Mouse (Mus musculus) heart, embryonic 13.5 days (tissue): ENCODE data around the gene Runx1. TPM values are rescaled to one million over a fixed set of nuclear protein-coding genes. Genes with fewer than 3 reads are reported as not detected.

Experiments
- ATAC-seq: fragments of 200-750 bp; cut with Nextera tagmentation; 2 replicates; pipeline ENCODE4 v1.8.0; 2017; ENCODE audit warnings: moderate TSS enrichment; ENCODE audit not compliant: insufficient number of reproducible peaks, low FRiP score, low TSS enrichment; ENCODE audit errors: extremely low read depth
- H3K27ac ChIP-seq: fragments of 300-500 bp; sonication (generic); replicated peaks from 2 replicates; pipeline ENCODE4 v1.5.1; 2015; ENCODE audit warnings: moderate library complexity, mild to moderate bottlenecking, inconsistent platforms
- H3K27me3 ChIP-seq: fragments of 300-500 bp; sonication (generic); replicated peaks from 2 replicates; pipeline ENCODE4 v1.6.1; 2015; ENCODE audit warnings: mild to moderate bottlenecking, inconsistent platforms
- H3K36me3 ChIP-seq: fragments of 300-500 bp; sonication (generic); 2 replicates; pipeline ENCODE4 v1.6.1; 2015; ENCODE audit warnings: mild to moderate bottlenecking, inconsistent platforms
- H3K4me1 ChIP-seq: fragments of 300-500 bp; sonication (generic); 2 replicates; pipeline ENCODE4 v1.6.1; 2015; ENCODE audit warnings: inconsistent platforms
- H3K4me2 ChIP-seq: fragments of 300-500 bp; sonication (generic); 2 replicates; pipeline ENCODE4 v1.6.1; 2015; ENCODE audit warnings: inconsistent platforms, mild to moderate bottlenecking, moderate library complexity
- H3K4me3 ChIP-seq: fragments of 300-500 bp; sonication (generic); 2 replicates; pipeline ENCODE4 v1.5.1; 2015; ENCODE audit warnings: moderate library complexity, mild to moderate bottlenecking, inconsistent platforms
- H3K9ac ChIP-seq: fragments of 300-500 bp; sonication (generic); 2 replicates; pipeline ENCODE4 v1.6.1; 2015; ENCODE audit warnings: inconsistent platforms, mild to moderate bottlenecking, moderate library complexity
- H3K9me3 ChIP-seq: fragments of 300-500 bp; sonication (generic); 2 replicates; pipeline ENCODE4 v1.6.1; 2016; ENCODE audit warnings: inconsistent platforms
- WGBS: fragments of 180-500 bp; shearing (Covaris S2); methylation state at CpG from one replicate; pipeline ENCODE4 v1.1.7; 2015; ENCODE audit warnings: mixed read lengths; 5-methylcytosine and 5-hydroxymethylcytosine counted together
- polyA plus RNA-seq: library from polyadenylated mRNA; unstranded; fragments of >200 nt; fragmentation: Nextera tagmentation; extraction: Ambion mirVana; gene quantifications from 2 replicates; pipeline ENCODE4 v1.2.1, GENCODE M21; 2015

Runx1 gene
- polyA plus RNA-seq, 1 experiment from 2014 or later: 1.1 TPM

DNA sequence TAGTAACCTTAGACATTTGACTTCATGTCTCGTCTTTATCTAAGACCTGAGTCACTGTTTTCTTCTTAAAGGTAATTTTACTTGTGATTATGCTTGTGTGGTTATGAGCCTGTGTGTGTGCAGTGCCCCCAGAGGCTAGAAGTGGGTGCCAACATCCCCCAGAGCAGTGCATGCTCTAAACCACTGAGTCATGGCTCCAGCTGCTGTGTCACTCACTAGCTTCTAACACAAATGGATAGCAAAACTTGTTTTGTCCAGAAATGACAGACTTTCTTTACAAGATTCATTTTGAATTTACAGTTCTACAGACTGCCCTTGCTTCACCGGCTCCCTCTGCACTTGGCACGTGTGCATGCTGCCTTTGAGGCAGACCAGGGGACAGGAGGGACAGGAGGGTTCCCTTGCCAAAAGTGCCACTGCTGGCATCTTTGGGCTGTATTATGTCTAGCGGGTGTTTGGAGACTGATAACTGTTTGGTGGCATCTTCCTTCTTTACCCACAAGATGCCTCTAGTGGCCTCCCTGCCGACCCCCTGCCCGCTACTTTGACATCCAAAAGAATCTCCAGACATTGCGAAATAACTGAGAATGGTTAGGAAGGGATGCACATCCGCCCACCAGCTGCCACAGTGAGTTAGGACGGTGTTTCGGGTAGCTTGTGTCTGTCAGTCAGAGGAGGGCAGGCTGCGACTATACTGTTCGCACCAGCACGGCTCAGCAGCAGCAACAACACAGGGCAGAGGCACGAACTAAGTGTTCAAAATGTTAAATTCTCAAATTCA, 217.6 kb downstream of the Runx1 start:
- Histone ChIP-seq H3K9me3 (no peaks in the 10 kb centered on the region), H3K4me3 (no peak overlapping the region), H3K4me2 (no peak overlapping the region), H3K27ac (no peak overlapping the region), H3K36me3 (no peaks in the 10 kb centered on the region), H3K4me1 (peaks cover 15% of the 10 kb centered on the region), H3K27me3 (peaks cover 61% of the 10 kb centered on the region), H3K9ac (no peak overlapping the region)
- ATAC-seq: no peak
- 63% methylated on average over 14 of the region's 14 CpGs for WGBS

DNA sequence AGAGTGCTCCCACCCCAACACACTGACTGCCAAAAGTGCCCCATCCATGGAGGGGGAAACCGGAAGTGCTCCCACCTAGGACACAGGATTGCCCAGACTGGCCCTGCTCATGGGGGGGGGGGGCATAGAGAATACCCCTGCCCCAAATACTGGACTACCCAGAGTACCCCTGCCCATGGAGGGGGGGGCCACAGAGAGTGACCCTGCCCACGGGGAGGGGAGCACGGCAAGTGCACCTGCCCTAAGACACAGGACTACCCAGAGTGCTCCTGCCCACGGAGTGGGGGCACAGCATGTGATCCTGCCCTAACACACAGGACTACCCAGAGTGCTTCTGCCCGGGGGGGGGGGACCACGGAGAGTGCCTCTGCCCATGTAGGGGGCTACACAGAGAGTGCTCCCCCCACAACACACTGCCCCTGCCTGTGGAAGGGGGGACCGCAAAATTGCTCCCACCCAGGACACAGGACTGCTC, 219.4 kb downstream of the Runx1 start:
- peaks cover 55% of the 10 kb centered on the region for H3K27me3 ChIP-seq
- WGBS: 86% methylated on average over 7 of the region's 7 CpGs

DNA sequence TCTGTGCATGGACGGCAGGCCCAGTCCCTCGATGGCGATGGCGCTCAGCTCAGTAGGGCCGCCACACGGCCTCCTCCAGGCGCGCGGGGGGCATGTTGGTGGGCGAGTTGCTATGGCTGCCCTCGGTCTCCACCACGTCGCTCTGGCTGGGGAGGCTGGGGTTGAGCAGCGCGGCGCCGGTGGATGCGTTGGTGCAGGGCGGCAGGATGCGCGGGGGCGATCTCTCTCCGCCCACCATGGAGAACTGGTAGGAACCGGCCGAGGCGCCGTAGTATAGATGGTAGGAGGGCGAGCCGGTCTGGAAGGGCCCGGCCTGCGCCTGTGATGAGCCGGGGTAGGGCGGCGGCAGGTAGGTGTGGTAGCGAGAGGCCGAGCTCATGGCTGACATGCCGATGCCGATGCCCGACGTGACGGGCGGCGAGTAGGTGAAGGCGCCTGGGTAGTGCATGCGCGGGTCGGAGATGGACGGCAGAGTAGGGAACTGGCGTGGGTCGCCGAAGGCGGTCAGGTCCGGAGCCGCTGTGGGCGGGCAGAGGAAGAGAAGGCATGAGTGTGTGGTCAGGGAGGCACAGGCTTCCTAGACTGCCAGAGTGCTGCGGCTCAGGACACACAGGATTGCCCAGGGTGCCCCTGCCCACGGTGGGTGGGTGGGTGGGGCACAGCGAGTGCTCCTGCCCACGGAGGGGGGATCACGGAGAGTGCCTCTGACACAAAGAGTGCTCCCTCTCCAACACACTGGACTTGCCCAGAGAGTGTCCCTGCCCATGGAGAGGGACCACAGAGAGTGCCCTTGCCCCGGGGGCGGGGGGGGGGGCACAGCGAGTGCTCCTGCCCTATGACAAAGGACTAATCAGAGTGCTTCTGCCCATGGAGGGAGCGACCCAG, 220.1 kb downstream of the Runx1 start:
- peaks cover 58% of the 10 kb centered on the region for H3K27me3 ChIP-seq

More for the DNA sequence above, 219.4 kb downstream of the Runx1 start:
- Histone ChIP-seq H3K9me3 (no peaks in the 10 kb centered on the region), H3K36me3 (no peaks in the 10 kb centered on the region), H3K27ac (no peak overlapping the region), H3K4me2 (no peak overlapping the region), H3K9ac (no peak overlapping the region), H3K4me1 (peaks cover 15% of the 10 kb centered on the region), H3K4me3 (no peak overlapping the region; the same call in 1 of the 2 replicates)
- peak; percentile 54; the same call in 1 of the 2 replicates for ATAC-seq

DNA sequence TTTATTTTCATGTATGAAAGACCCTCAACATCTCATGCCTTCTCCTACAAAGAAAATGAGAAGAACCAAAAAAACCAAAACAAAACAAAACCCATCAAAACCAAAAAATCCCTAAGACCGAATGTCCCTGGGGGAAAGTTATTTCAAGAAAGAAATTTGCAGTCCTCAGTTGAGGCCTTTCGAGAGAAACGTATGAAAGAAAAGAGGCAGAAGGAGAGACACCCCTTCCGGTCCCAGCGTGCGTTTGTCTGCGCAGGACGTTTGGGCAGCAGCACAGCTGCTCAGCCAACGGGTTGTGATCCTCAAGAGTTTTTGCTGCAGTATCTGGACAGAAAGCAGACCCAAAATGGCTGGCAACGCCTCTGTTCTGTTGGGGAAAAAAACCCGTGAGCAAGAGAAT, 223.4 kb downstream of the Runx1 start:
- Histone ChIP-seq H3K9ac (no peak overlapping the region), H3K4me3 (no peak overlapping the region)
- WGBS: 68% methylated on average over 11 of the region's 11 CpGs

More for the DNA sequence above, 220.1 kb downstream of the Runx1 start:
- Histone ChIP-seq H3K27ac (no peak overlapping the region), H3K36me3 (no peaks in the 10 kb centered on the region), H3K4me3 (peak overlapping the region; percentile 58), H3K9ac (peak overlapping the region; percentile 71), H3K9me3 (no peaks in the 10 kb centered on the region), H3K4me1 (peaks cover 15% of the 10 kb centered on the region), H3K4me2 (peak overlapping the region; percentile 79)
- no peak; the same call in 1 of the 2 replicates for ATAC-seq
- 13% methylated on average over 64 of the region's 64 CpGs for WGBS

DNA sequence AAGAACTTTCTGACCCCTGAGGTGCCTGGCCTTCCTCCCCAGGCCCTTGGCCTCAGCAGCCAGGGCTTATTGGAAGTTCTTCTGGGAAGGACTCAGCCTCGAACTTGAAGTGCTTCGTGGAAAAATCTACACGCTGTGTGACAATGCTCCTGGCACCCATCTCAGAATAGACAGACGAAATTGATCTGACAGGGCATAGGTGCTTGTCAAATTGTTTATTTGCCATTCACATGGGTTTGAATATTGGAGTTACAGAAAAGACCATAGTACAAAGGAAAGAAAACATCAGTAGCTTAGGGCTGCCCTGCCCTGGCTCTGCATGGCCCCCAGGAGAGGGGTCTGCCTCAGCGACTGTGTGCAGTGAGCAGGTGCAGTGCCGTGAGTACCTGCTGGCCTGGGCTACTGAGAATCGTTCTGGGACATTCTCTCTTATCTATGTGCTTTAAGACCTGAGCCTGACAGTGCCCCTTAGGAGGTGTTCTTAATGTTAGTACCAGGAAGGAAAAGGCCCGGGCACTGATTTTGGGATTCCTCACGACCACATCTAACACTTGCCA, 224.6 kb downstream of the Runx1 start:
- Histone ChIP-seq H3K9ac (no peak overlapping the region), H3K4me1 (peaks cover 9% of the 10 kb centered on the region), H3K36me3 (no peaks in the 10 kb centered on the region), H3K4me3 (no peak overlapping the region), H3K4me2 (no peak overlapping the region), H3K9me3 (no peaks in the 10 kb centered on the region), H3K27ac (no peak overlapping the region), H3K27me3 (peaks cover 43% of the 10 kb centered on the region)
- WGBS: 67% methylated on average over 9 of the region's 9 CpGs
- no peak for ATAC-seq

More for the DNA sequence above, 223.4 kb downstream of the Runx1 start:
- no peaks in the 10 kb centered on the region for H3K9me3 ChIP-seq
- ATAC-seq: no peak
- peaks cover 46% of the 10 kb centered on the region for H3K27me3 ChIP-seq
- H3K36me3 ChIP-seq: no peaks in the 10 kb centered on the region
- no peak overlapping the region for H3K4me2 ChIP-seq
- H3K27ac ChIP-seq: no peak overlapping the region
- peaks cover 9% of the 10 kb centered on the region for H3K4me1 ChIP-seq

DNA sequence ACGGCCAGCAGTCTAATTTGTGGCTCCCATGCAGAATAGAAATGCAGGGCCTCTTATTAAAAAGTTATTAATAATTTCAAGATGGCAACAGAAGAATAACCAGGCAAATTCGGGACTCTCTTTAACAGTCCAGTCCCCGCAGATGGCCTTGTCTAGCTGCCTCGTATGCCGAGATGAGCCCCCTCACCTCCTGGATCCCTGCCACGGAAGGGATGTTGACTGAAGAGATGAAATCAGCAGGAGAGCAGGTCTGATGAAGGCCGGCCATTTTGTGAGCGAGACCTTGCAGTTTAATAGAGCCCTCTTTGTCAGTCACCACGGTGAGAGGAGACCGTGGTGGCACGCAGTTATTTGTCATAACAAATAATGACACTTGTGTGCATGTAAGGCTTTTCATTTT, 226.5 kb downstream of the Runx1 start:
- WGBS: 76% methylated on average over 11 of the region's 11 CpGs
- no peak overlapping the region for H3K4me2 ChIP-seq
- H3K27ac ChIP-seq: no peak overlapping the region
- ATAC-seq: no peak
- H3K36me3 ChIP-seq: no peaks in the 10 kb centered on the region
- no peak overlapping the region for H3K9ac ChIP-seq
- no peaks in the 10 kb centered on the region for H3K4me1 ChIP-seq
- no peaks in the 10 kb centered on the region for H3K9me3 ChIP-seq
- peaks cover 35% of the 10 kb centered on the region for H3K27me3 ChIP-seq
- H3K4me3 ChIP-seq: no peak overlapping the region

DNA sequence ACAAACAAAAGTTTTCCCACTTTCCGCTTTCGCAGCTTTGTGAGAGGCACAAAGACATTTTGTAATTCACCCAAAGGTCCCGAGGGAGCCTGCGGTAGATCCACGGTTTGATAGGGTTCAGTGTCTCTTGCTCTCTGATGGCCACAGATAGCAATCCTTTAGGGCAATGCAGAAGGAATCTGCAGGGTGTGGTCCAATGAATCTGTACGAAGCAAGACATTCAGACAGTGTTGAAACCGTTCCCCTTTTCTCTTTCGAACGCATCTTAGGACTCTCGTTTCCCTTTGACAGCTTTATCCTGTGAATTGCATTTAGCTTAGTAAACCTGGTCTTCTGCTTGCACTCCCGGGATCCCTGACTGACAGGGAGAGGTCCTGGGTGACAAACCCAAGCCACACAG, 228.3 kb downstream of the Runx1 start:
- H3K4me3 ChIP-seq: no peak overlapping the region
- peaks cover 34% of the 10 kb centered on the region for H3K27me3 ChIP-seq
- WGBS: 71% methylated on average over 11 of the region's 11 CpGs
- no peak overlapping the region for H3K4me2 ChIP-seq
- H3K27ac ChIP-seq: no peak overlapping the region
- no peaks in the 10 kb centered on the region for H3K4me1 ChIP-seq
- ATAC-seq: no peak
- H3K36me3 ChIP-seq: no peaks in the 10 kb centered on the region
- no peak overlapping the region for H3K9ac ChIP-seq
- H3K9me3 ChIP-seq: no peaks in the 10 kb centered on the region

DNA sequence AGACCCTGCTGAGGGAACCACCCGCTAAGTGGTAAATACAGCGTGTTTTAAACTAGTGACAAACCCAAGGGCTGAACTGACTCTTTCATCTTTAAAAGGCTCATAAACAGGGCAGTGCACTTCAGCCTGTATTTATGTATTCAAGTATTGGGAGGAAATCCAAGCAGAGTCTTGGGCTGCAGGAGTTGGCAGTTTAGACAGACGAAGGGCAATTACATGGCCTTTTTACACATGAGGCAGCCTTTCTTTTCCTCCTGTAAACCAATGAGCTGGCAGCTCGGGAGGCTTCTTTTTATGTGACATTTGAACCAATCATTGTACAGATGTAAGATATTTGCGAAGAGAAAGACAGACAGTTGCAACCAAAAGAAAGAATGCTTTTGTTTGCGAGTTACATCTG, 233.7 kb downstream of the Runx1 start:
- H3K4me1 ChIP-seq: no peaks in the 10 kb centered on the region
- peaks cover 20% of the 10 kb centered on the region for H3K27me3 ChIP-seq
- H3K36me3 ChIP-seq: no peaks in the 10 kb centered on the region
- H3K4me2 ChIP-seq: no peak overlapping the region
- WGBS: 82% methylated on average over 6 of the region's 6 CpGs
- no peak overlapping the region for H3K4me3 ChIP-seq
- no peak overlapping the region for H3K9ac ChIP-seq
- ATAC-seq: no peak
- no peak overlapping the region for H3K27ac ChIP-seq
- no peaks in the 10 kb centered on the region for H3K9me3 ChIP-seq

DNA sequence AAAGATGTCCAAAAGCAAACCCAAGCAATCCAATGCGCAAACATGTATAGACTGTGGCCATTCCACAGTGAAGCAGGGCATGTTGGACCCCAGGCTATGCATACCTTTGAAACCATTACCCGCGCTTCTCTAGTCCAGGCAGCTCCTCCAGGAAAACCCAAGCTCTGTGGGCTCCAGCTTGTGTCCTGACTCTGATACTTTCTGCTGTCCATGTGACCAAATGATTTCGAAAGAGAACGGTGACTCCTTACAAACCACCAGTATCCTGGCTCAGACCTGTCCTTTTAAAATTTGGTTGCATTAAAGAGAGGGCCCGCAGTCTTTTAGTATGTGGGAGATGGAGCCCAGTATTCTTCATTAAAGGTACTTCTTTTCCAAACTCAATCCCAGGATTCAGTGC, 234.2 kb downstream of the Runx1 start:
- no peak for ATAC-seq
- Histone ChIP-seq H3K27me3 (peaks cover 17% of the 10 kb centered on the region), H3K4me2 (no peak overlapping the region), H3K4me1 (no peaks in the 10 kb centered on the region), H3K9ac (no peak overlapping the region), H3K36me3 (no peaks in the 10 kb centered on the region), H3K4me3 (no peak overlapping the region), H3K27ac (no peak overlapping the region), H3K9me3 (no peaks in the 10 kb centered on the region)
- WGBS: 81% methylated on average over 6 of the region's 6 CpGs

DNA sequence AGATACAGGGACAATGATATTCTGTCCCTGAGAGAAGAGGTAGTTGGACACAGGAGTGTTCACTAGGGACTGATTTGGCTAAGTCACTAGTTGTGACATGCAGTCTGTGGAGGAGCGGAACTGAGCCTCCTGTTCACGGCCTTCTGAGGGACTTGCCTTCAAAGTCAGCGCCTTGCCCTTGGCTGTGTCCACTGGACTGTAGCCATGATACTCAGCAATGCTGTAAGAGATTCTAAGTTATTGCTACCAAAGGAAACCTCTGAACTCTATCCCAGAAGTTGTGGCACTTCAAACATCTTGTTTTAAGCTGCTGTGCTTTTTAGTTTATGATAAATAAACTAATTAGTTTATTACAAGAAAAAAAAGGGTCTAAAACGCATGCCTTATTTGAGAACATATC, 238.1 kb downstream of the Runx1 start:
- Histone ChIP-seq H3K4me3 (no peak overlapping the region), H3K27ac (no peak overlapping the region), H3K4me2 (no peak overlapping the region), H3K9ac (no peak overlapping the region), H3K36me3 (no peaks in the 10 kb centered on the region), H3K4me1 (no peaks in the 10 kb centered on the region), H3K9me3 (no peaks in the 10 kb centered on the region), H3K27me3 (0 out of 2 replicates have a peak, but pooled peaks cover 9% of the 10 kb centered on the region)
- 81% methylated on average over 4 of the region's 4 CpGs for WGBS
- no peak for ATAC-seq

DNA sequence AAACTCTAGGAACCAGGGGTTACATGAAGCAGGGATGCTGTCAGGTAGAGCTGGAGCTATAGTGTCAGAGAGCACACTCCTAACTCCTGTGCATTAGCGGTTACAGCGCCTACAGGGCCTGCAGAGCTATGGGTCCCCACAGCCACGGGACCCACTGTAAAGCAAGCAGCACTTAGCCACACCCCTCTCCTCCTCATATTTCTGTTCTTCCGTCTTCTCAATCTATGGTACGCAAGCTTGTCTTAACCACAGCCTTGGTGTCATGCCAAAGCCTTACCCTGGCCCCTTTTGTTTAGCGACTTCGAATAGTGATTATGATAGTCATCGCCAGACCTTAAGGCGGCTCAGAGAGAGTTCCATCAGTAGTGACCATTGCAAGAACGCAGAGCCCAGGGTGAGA, 244.2 kb downstream of the Runx1 start:
- no peaks in the 10 kb centered on the region for H3K9me3 ChIP-seq
- H3K4me3 ChIP-seq: no peak overlapping the region
- peaks cover 6% of the 10 kb centered on the region; the same call in 1 of the 2 replicates for H3K4me1 ChIP-seq
- H3K27me3 ChIP-seq: peaks cover 18% of the 10 kb centered on the region; the same call in 1 of the 2 replicates
- H3K36me3 ChIP-seq: no peaks in the 10 kb centered on the region
- 73% methylated on average over 10 of the region's 10 CpGs for WGBS
- no peak overlapping the region for H3K27ac ChIP-seq
- ATAC-seq: no peak
- H3K9ac ChIP-seq: no peak overlapping the region
- H3K4me2 ChIP-seq: no peak overlapping the region
